Mouse (Mus musculus) layer of hippocampus, postnatal 10 days (tissue): ENCODE data around the gene Pdrg1. TPM values are rescaled to one million over a fixed set of nuclear protein-coding genes. Genes with fewer than 3 reads are reported as not detected.

ENCODE experiments used
- DNase-seq, 2 experiments: peaks; one replicate each; pipeline ENCODE4 v3.0.0; 2021; ENCODE audit warnings: low spot score in 2 of 2
- total RNA-seq, 2 experiments: library from RNA; stranded (reverse); gene quantifications; 2 replicates each; pipeline ENCODE4 v1.2.3; 2021

Gene Pdrg1
- total RNA-seq, 2 experiments from 2014 or later: 42.9 to 57.5 TPM

DNA sequence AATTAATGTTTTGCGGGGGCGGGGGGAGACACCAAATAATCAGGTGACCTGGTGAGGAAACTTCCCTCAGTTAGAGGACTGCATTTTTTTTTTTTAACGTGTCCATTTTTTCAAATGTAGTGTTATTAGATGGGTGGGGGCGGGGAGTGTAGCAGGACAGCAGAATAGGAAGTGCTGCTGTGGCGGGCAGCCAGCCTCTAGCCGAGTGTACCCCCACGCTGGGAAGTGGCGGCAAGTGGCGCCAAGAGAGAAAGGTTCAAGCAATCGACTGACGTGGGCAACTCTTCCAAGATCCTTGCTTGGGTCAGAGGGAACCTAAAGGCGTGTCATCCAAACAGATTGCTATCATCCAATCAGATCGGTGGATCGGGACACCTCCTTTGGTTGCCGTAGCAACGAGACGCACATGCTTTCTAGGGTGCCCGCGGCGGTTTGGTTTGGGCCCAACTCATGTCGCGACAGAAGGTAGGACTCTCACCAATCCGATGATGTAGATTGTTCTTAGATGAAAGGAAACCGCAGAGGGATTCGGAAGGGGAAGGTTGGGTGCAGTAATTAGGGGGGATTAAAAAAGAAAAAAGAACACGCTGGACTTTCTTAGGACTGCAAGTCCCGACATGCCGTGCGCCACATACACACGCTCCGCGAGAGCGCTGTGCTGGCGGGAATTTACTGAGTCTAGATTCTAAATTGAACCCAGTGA is 53.0 kb downstream of the Pdrg1 start, which contains the start of gene Ttll9:
Gene Ttll9 (plus strand): TSS at position 395 of the 703 bp plus-strand sequence.
- peak; percentile 74 to 79 for DNase-seq

Other genes starting within 250 kb of the Pdrg1 start
- 100 to 1,000 TPM; 109 to 117 TPM for gene Bcl2l1, start 183.7 kb downstream of the Pdrg1 start, total RNA-seq
- gene Tpx2, start 167.5 kb downstream of the Pdrg1 start, total RNA-seq: 1 to 10 TPM; 5.9 to 6.6 TPM
- gene Mylk2, start 104.1 kb downstream of the Pdrg1 start, total RNA-seq: not detected
- gene Foxs1, start 82.2 kb downstream of the Pdrg1 start, total RNA-seq: 1 to 10 TPM; 1.5 TPM
- gene Dusp15, start 63.7 kb downstream of the Pdrg1 start, total RNA-seq: 10 to 100 TPM; 21.4 to 24.0 TPM
- gene Ttll9, start 52.9 kb downstream of the Pdrg1 start, total RNA-seq: 1 to 10 TPM; 2.6 to 3.4 TPM
- gene Xkr7, start 16.4 kb upstream of the Pdrg1 start, total RNA-seq: 1 to 10 TPM; 5.7 to 6.3 TPM
- gene Ccm2l, start 50.5 kb upstream of the Pdrg1 start, total RNA-seq: 1 to 10 TPM; 6.8 to 9.8 TPM
- 1 to 10 TPM; 2.6 to 3.2 TPM for gene Hck, start 93.0 kb upstream of the Pdrg1 start, total RNA-seq
- 100 to 1,000 TPM in 1 of 2 experiments, 10 to 100 TPM in 1; 87.7 to 110 TPM for gene Tm9sf4, start 145.9 kb upstream of the Pdrg1 start, total RNA-seq
- gene Tspyl3, start 210.0 kb upstream of the Pdrg1 start, total RNA-seq: 10 to 100 TPM; 30.6 to 32.7 TPM
- gene Plagl2, start 226.0 kb upstream of the Pdrg1 start, total RNA-seq: 1 to 10 TPM; 5.0 to 5.4 TPM
- 10 to 100 TPM; 18.0 to 22.9 TPM for gene Pofut1, start 226.1 kb upstream of the Pdrg1 start, total RNA-seq